Mouse (Mus musculus) E14TG2a.4 (cell line): ENCODE measurements around the gene Kif11.

ENCODE experiments used
- CTCF ChIP-seq: conservative IDR thresholded peaks from 2 replicates; pipeline ENCODE4 v1.5.1; 2014; ENCODE audit warnings: low read length
- NANOG ChIP-seq: IDR thresholded peaks from 2 replicates; pipeline ENCODE4 v1.6.1; 2014; ENCODE audit warnings: borderline replicate concordance, low read length, mixed read lengths

DNA sequence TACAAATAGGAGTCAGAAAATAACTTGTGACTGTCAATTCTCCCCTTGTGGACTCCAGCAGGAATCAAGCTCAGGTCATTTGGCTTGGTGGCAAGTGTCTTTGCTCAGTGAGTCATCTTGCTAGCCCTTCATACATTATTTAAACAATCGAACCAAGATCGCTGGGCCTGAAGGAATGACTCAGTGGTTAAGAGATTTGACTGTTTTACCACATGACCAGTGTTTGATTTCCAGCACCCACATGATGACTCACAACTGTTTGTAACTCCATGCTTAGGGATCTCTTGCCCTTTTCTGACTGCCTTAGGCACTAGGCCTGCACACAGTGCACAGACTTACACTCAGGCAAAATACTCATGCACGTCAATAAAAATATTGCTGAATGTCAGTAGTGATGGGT is 15.7 kb downstream of the Kif11 start:
- TF ChIP-seq CTCF (no peak), NANOG (no peak)
